Mouse (Mus musculus): Measurements from ENCODE around the gene Cpxm2. TPM values are rescaled to one million over a fixed set of nuclear protein-coding genes. Genes with fewer than 3 reads are reported as not detected.

Cpxm2 gene
- polyA plus RNA-seq, 1 experiment from 2014 or later: 2.2 TPM

- 89% methylated on average over 6 of the region's 6 CpGs for WGBS
- Histone ChIP-seq H3K4me1 (ENCODE audit: control insufficient read depth, insufficient read depth, low read depth, low read length) (no peaks in the 10 kb centered on the region), H3K4me3 (ENCODE audit: low read length) (no peak overlapping the region), H3K4me2 (ENCODE audit: low read length) (no peak overlapping the region), H3K36me3 (ENCODE audit: control insufficient read depth, insufficient read depth, low read length) (no peaks in the 10 kb centered on the region), H3K9me3 (ENCODE audit: control insufficient read depth, low read length) (no peaks in the 10 kb centered on the region), H3K9ac (ENCODE audit: low read depth, low read length) (no peak overlapping the region), H3K27me3 (replicated peaks; ENCODE audit: control insufficient read depth, insufficient read depth, low read length) (no peaks in the 10 kb centered on the region), H3K27ac (ENCODE audit: low read depth, low read length) (no peak overlapping the region)
- no peak for ATAC-seq
Measured at GRCm38 (mm10) chr7:132070877-132071625, 83.5 kb downstream of the Cpxm2 start.

GRCm38 (mm10) chr7:132067951-132068350 is 86.6 kb downstream of the Cpxm2 start:
- no peaks in the 10 kb centered on the region for H3K4me1 ChIP-seq (ENCODE audit: control insufficient read depth, insufficient read depth, low read depth, low read length)
- H3K27me3 ChIP-seq (replicated peaks; ENCODE audit: control insufficient read depth, insufficient read depth, low read length): no peaks in the 10 kb centered on the region
- H3K27ac ChIP-seq (ENCODE audit: low read depth, low read length): no peak overlapping the region
- H3K36me3 ChIP-seq (ENCODE audit: control insufficient read depth, insufficient read depth, low read length): no peaks in the 10 kb centered on the region
- no peak overlapping the region for H3K4me2 ChIP-seq (ENCODE audit: low read length)
- no peaks in the 10 kb centered on the region for H3K9me3 ChIP-seq (ENCODE audit: control insufficient read depth, low read length)
- 89% methylated on average over 5 of the region's 5 CpGs for WGBS
- no peak overlapping the region for H3K4me3 ChIP-seq (ENCODE audit: low read length)
- H3K9ac ChIP-seq (ENCODE audit: low read depth, low read length): no peak overlapping the region
- no peak for ATAC-seq

- no peaks in the 10 kb centered on the region for H3K4me1 ChIP-seq (ENCODE audit: control insufficient read depth, insufficient read depth, low read depth, low read length)
- no peaks in the 10 kb centered on the region for H3K27me3 ChIP-seq (replicated peaks; ENCODE audit: control insufficient read depth, insufficient read depth, low read length)
- ATAC-seq: no peak
- no peak overlapping the region for H3K27ac ChIP-seq (ENCODE audit: low read depth, low read length)
- no peak overlapping the region for H3K4me2 ChIP-seq (ENCODE audit: low read length)
- no peaks in the 10 kb centered on the region for H3K9me3 ChIP-seq (ENCODE audit: control insufficient read depth, low read length)
- H3K9ac ChIP-seq (ENCODE audit: low read depth, low read length): no peak overlapping the region
- 82% methylated on average over 5 of the region's 5 CpGs for WGBS
- H3K36me3 ChIP-seq (ENCODE audit: control insufficient read depth, insufficient read depth, low read length): no peaks in the 10 kb centered on the region
- H3K4me3 ChIP-seq (ENCODE audit: low read length): no peak overlapping the region
Measured at GRCm38 (mm10) chr7:132067511-132067910, 87.0 kb downstream of the Cpxm2 start.

- no peak for ATAC-seq
- H3K4me1 ChIP-seq (ENCODE audit: control insufficient read depth, insufficient read depth, low read depth, low read length): peaks cover 2% of the 10 kb centered on the region; the same call in 1 of the 2 replicates
- no peaks in the 10 kb centered on the region for H3K27me3 ChIP-seq (replicated peaks; ENCODE audit: control insufficient read depth, insufficient read depth, low read length)
- no peak overlapping the region for H3K4me3 ChIP-seq (ENCODE audit: low read length)
- H3K9me3 ChIP-seq (ENCODE audit: control insufficient read depth, low read length): no peaks in the 10 kb centered on the region
- H3K4me2 ChIP-seq (ENCODE audit: low read length): no peak overlapping the region
- WGBS: 83% methylated on average over 7 of the region's 7 CpGs
- H3K36me3 ChIP-seq (ENCODE audit: control insufficient read depth, insufficient read depth, low read length): no peaks in the 10 kb centered on the region
- no peak overlapping the region for H3K27ac ChIP-seq (ENCODE audit: low read depth, low read length)
- no peak overlapping the region for H3K9ac ChIP-seq (ENCODE audit: low read depth, low read length)
Measured at GRCm38 (mm10) chr7:132060116-132060515, 94.4 kb downstream of the Cpxm2 start.

GRCm38 (mm10) chr7:132056565-132056964 is 98.0 kb downstream of the Cpxm2 start:
- no peak for ATAC-seq
- WGBS: 50% methylated on average over 7 of the region's 7 CpGs

GRCm38 (mm10) chr7:132046662-132047061 is 107.9 kb downstream of the Cpxm2 start:
- 0 out of 2 replicates have a peak, but pooled peaks have one; percentile 42 for ATAC-seq
- Histone ChIP-seq H3K36me3 (ENCODE audit: control insufficient read depth, insufficient read depth, low read length) (no peaks in the 10 kb centered on the region), H3K4me1 (ENCODE audit: control insufficient read depth, insufficient read depth, low read depth, low read length) (peaks cover 3% of the 10 kb centered on the region; the same call in 1 of the 2 replicates), H3K9me3 (ENCODE audit: control insufficient read depth, low read length) (no peaks in the 10 kb centered on the region), H3K4me2 (ENCODE audit: low read length) (no peak overlapping the region), H3K27ac (ENCODE audit: low read depth, low read length) (no peak overlapping the region), H3K4me3 (ENCODE audit: low read length) (no peak overlapping the region), H3K9ac (ENCODE audit: low read depth, low read length) (no peak overlapping the region), H3K27me3 (replicated peaks; ENCODE audit: control insufficient read depth, insufficient read depth, low read length) (no peaks in the 10 kb centered on the region)
- 30% methylated on average over 4 of the region's 4 CpGs for WGBS

More at GRCm38 (mm10) chr7:132056565-132056964, 98.0 kb downstream of the Cpxm2 start:
- no peak overlapping the region for H3K4me3 ChIP-seq (ENCODE audit: low read length)
- no peaks in the 10 kb centered on the region for H3K36me3 ChIP-seq (ENCODE audit: control insufficient read depth, insufficient read depth, low read length)
- H3K4me1 ChIP-seq (ENCODE audit: control insufficient read depth, insufficient read depth, low read depth, low read length): peaks cover 2% of the 10 kb centered on the region; the same call in 1 of the 2 replicates
- 0 out of 2 replicates have a peak, but pooled peaks cover 2% of the 10 kb centered on the region for H3K9me3 ChIP-seq (ENCODE audit: control insufficient read depth, low read length)
- H3K4me2 ChIP-seq (ENCODE audit: low read length): no peak overlapping the region; the same call in 1 of the 2 replicates
- no peak overlapping the region for H3K9ac ChIP-seq (ENCODE audit: low read depth, low read length)
- no peak overlapping the region for H3K27ac ChIP-seq (ENCODE audit: low read depth, low read length)
- H3K27me3 ChIP-seq (replicated peaks; ENCODE audit: control insufficient read depth, insufficient read depth, low read length): no peaks in the 10 kb centered on the region

GRCm38 (mm10) chr7:132031940-132032531 is 122.5 kb downstream of the Cpxm2 start:
- ATAC-seq: peak; percentile 42; the same call in 1 of the 2 replicates
- Histone ChIP-seq H3K9me3 (ENCODE audit: control insufficient read depth, low read length) (no peaks in the 10 kb centered on the region), H3K4me1 (ENCODE audit: control insufficient read depth, insufficient read depth, low read depth, low read length) (peaks cover 3% of the 10 kb centered on the region; the same call in 1 of the 2 replicates), H3K4me2 (ENCODE audit: low read length) (no peak overlapping the region), H3K27ac (ENCODE audit: low read depth, low read length) (no peak overlapping the region), H3K9ac (ENCODE audit: low read depth, low read length) (no peak overlapping the region), H3K36me3 (ENCODE audit: control insufficient read depth, insufficient read depth, low read length) (no peaks in the 10 kb centered on the region), H3K27me3 (replicated peaks; ENCODE audit: control insufficient read depth, insufficient read depth, low read length) (no peaks in the 10 kb centered on the region), H3K4me3 (ENCODE audit: low read length) (no peak overlapping the region)
- 51% methylated on average over 6 of the region's 6 CpGs for WGBS

- WGBS: 80% methylated on average over 6 of the region's 6 CpGs
- no peak overlapping the region for H3K4me2 ChIP-seq (ENCODE audit: low read length)
Measured at GRCm38 (mm10) chr7:132026671-132027070, 127.9 kb downstream of the Cpxm2 start.

GRCm38 (mm10) chr7:132025591-132025990 is 128.9 kb downstream of the Cpxm2 start:
- Histone ChIP-seq H3K4me3 (ENCODE audit: low read length) (no peak overlapping the region), H3K4me1 (ENCODE audit: control insufficient read depth, insufficient read depth, low read depth, low read length) (no peaks in the 10 kb centered on the region), H3K9me3 (ENCODE audit: control insufficient read depth, low read length) (no peaks in the 10 kb centered on the region), H3K36me3 (ENCODE audit: control insufficient read depth, insufficient read depth, low read length) (no peaks in the 10 kb centered on the region), H3K4me2 (ENCODE audit: low read length) (no peak overlapping the region), H3K27me3 (replicated peaks; ENCODE audit: control insufficient read depth, insufficient read depth, low read length) (no peaks in the 10 kb centered on the region), H3K27ac (ENCODE audit: low read depth, low read length) (no peak overlapping the region), H3K9ac (ENCODE audit: low read depth, low read length) (no peak overlapping the region)
- no peak for ATAC-seq
- 60% methylated on average over 6 of the region's 6 CpGs for WGBS

More at GRCm38 (mm10) chr7:132026671-132027070, 127.9 kb downstream of the Cpxm2 start:
- H3K9me3 ChIP-seq (ENCODE audit: control insufficient read depth, low read length): no peaks in the 10 kb centered on the region
- H3K4me1 ChIP-seq (ENCODE audit: control insufficient read depth, insufficient read depth, low read depth, low read length): no peaks in the 10 kb centered on the region
- H3K9ac ChIP-seq (ENCODE audit: low read depth, low read length): no peak overlapping the region
- no peaks in the 10 kb centered on the region for H3K27me3 ChIP-seq (replicated peaks; ENCODE audit: control insufficient read depth, insufficient read depth, low read length)
- no peak for ATAC-seq
- H3K36me3 ChIP-seq (ENCODE audit: control insufficient read depth, insufficient read depth, low read length): no peaks in the 10 kb centered on the region
- no peak overlapping the region for H3K27ac ChIP-seq (ENCODE audit: low read depth, low read length)
- no peak overlapping the region for H3K4me3 ChIP-seq (ENCODE audit: low read length)
